Mouse (Mus musculus): Measurements from ENCODE around the gene Gba2. TPM values are rescaled to one million over a fixed set of nuclear protein-coding genes. Genes with fewer than 3 reads are reported as not detected.

Gene Gba2
- polyA plus RNA-seq, 1 experiment from 2014 or later, result 26.3 TPM

DNA sequence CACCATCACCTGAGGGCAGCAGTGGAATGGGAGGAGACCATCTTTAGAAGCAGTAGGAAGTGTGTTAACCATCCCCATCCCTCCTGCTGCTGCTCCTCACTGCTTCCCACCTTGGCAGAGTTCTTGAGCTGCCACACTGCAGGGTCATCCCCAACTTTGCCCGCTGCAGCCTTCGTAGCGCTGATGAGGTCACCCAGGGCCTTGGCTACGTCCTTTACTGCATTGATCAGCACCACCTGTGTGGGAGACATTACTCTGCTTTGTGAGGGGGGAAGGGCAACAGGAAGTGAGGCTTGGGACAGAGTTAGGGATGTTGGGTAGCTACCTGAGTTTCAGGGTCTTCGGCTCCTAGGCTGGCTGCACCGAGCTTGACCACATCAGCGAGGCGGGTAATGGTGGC, 43.0 kb downstream of the Gba2 start:
- WGBS, result 90% methylated on average over 8 of the region's 8 CpGs
- ATAC-seq (ENCODE audit: low FRiP score, low TSS enrichment), result no peak
- no peaks in the 10 kb centered on the region for H3K27me3 ChIP-seq (ENCODE audit: insufficient read depth, low read length)
- no peaks in the 10 kb centered on the region for H3K9me3 ChIP-seq (ENCODE audit: low read length)
- peaks cover 97% of the 10 kb centered on the region for H3K36me3 ChIP-seq (ENCODE audit: insufficient read depth, low read length)
- H3K4me3 ChIP-seq (ENCODE audit: low read length), result no peak overlapping the region
- H3K4me1 ChIP-seq (ENCODE audit: insufficient read depth, low read length), result no peaks in the 10 kb centered on the region
- no peak overlapping the region for H3K4me2 ChIP-seq (replicated peaks; ENCODE audit: low read depth, low read length)
- H3K27ac ChIP-seq (ENCODE audit: low read length), result no peak overlapping the region
- H3K9ac ChIP-seq (replicated peaks; ENCODE audit: low read length), result no peak overlapping the region

DNA sequence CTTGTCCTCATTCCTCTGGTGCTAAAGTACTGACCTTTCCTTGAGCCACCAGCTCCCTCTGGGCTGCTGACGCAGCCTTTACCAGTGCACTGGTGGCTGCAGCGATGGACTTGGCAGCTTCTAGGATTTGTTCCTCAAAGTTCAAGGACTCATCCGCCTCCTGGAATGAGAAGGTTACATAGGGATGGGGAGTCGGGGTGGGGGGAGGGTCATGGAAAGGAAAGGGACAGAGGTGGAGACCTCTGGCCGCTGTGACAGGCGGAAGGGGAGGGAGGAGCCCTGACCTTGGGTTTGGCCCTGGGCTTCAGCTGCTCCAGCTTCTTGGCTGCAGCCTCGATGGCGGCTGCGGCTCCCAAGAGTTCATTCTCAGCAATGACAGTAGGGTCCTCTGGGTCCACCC, 45.4 kb downstream of the Gba2 start:
- Histone ChIP-seq H3K36me3 (ENCODE audit: insufficient read depth, low read length) (peaks cover 73% of the 10 kb centered on the region), H3K9me3 (ENCODE audit: low read length) (no peaks in the 10 kb centered on the region), H3K9ac (replicated peaks; ENCODE audit: low read length) (no peak overlapping the region), H3K27me3 (ENCODE audit: insufficient read depth, low read length) (no peaks in the 10 kb centered on the region), H3K4me2 (replicated peaks; ENCODE audit: low read depth, low read length) (no peak overlapping the region), H3K27ac (ENCODE audit: low read length) (no peak overlapping the region), H3K4me1 (ENCODE audit: insufficient read depth, low read length) (0 out of 2 replicates have a peak, but pooled peaks cover 7% of the 10 kb centered on the region), H3K4me3 (ENCODE audit: low read length) (no peak overlapping the region)
- ATAC-seq (ENCODE audit: low FRiP score, low TSS enrichment), result no peak
- 63% methylated on average over 9 of the region's 9 CpGs for WGBS

DNA sequence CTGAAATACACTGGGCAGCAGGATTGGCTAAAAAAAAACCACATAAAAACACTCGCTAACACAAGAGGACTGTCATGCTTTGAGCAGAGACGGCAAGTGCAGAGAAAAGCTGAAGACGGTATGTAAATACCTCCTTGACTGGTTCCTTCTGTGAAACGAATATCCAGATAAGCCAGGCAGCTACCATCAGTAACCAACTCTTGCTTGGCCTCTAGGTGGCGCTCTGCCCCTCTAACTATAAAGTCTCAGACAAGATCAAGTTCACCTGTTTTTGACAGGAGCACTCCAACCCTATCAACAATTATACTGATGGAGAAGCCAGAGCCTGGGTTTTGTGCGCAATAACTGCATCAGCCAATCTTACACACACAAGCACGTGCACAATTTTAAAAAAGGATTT, 48.1 kb downstream of the Gba2 start:
- no peak overlapping the region for H3K4me2 ChIP-seq (replicated peaks; ENCODE audit: low read depth, low read length)
- H3K27me3 ChIP-seq (ENCODE audit: insufficient read depth, low read length), result no peaks in the 10 kb centered on the region
- H3K9me3 ChIP-seq (ENCODE audit: low read length), result no peaks in the 10 kb centered on the region
- no peak overlapping the region for H3K27ac ChIP-seq (ENCODE audit: low read length)
- ATAC-seq (ENCODE audit: low FRiP score, low TSS enrichment), result no peak
- WGBS, result 20% methylated on average over 7 of the region's 7 CpGs
- no peak overlapping the region for H3K9ac ChIP-seq (replicated peaks; ENCODE audit: low read length)
- H3K4me3 ChIP-seq (ENCODE audit: low read length), result no peak overlapping the region
- 0 out of 2 replicates have a peak, but pooled peaks cover 7% of the 10 kb centered on the region for H3K4me1 ChIP-seq (ENCODE audit: insufficient read depth, low read length)
- H3K36me3 ChIP-seq (ENCODE audit: insufficient read depth, low read length), result peaks cover 47% of the 10 kb centered on the region

DNA sequence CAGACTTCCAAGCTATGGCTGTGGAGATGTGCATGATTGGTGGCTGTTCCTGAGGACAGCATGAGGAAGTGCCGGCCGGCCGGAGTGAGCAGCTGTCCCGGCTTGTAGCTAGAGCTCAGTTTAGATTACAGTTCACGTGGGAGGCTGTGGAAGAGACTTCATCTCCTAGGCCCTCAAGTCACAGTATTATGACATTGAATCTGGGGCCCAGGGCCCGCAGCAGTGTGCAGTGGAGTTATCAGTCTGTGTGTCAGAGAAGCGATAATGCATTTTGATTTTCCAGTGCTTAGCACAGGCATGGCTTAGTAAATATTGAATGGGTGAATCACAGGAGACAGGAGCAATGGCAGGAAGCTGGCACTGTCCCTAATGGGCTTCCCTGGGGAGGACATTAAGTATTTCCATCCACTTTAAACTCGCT, 48.6 kb downstream of the Gba2 start:
- H3K4me2 ChIP-seq (replicated peaks; ENCODE audit: low read depth, low read length), result no peak overlapping the region
- WGBS, result 35% methylated on average over 8 of the region's 8 CpGs
- ATAC-seq (ENCODE audit: low FRiP score, low TSS enrichment), result no peak
- H3K27ac ChIP-seq (ENCODE audit: low read length), result no peak overlapping the region
- H3K36me3 ChIP-seq (ENCODE audit: insufficient read depth, low read length), result peaks cover 42% of the 10 kb centered on the region
- H3K27me3 ChIP-seq (ENCODE audit: insufficient read depth, low read length), result 0 out of 2 replicates have a peak, but pooled peaks cover 3% of the 10 kb centered on the region
- H3K9me3 ChIP-seq (ENCODE audit: low read length), result no peaks in the 10 kb centered on the region
- H3K4me3 ChIP-seq (ENCODE audit: low read length), result no peak overlapping the region
- no peak overlapping the region for H3K9ac ChIP-seq (replicated peaks; ENCODE audit: low read length)
- 0 out of 2 replicates have a peak, but pooled peaks cover 7% of the 10 kb centered on the region for H3K4me1 ChIP-seq (ENCODE audit: insufficient read depth, low read length)

DNA sequence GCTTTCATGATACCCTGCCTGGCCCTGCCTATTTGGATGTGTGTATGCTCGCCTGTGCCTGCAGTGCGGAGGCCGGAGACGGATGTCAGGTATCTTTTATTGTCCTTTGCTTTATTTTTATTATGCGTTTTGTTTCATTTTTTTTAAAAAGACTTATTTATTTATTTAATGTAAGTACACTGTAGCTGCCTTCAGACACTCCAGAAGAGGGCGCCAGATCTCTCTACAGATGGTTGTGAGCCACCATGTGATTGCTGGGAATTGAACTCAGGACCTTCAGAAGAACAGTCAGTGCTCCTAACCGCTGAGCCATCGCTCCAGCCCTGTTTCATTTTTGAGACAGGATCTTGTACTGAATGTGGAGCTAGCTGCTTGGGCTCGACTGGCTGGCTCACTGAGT, 50.2 kb downstream of the Gba2 start:
- Histone ChIP-seq H3K9me3 (ENCODE audit: low read length) (no peaks in the 10 kb centered on the region), H3K27ac (ENCODE audit: low read length) (no peak overlapping the region), H3K36me3 (ENCODE audit: insufficient read depth, low read length) (peaks cover 27% of the 10 kb centered on the region), H3K4me3 (ENCODE audit: low read length) (no peak overlapping the region), H3K9ac (replicated peaks; ENCODE audit: low read length) (no peak overlapping the region), H3K4me1 (ENCODE audit: insufficient read depth, low read length) (peaks cover 19% of the 10 kb centered on the region), H3K4me2 (replicated peaks; ENCODE audit: low read depth, low read length) (no peak overlapping the region), H3K27me3 (ENCODE audit: insufficient read depth, low read length) (peaks cover 9% of the 10 kb centered on the region)
- ATAC-seq (ENCODE audit: low FRiP score, low TSS enrichment), result no peak
- 82% methylated on average over 9 of the region's 9 CpGs for WGBS

DNA sequence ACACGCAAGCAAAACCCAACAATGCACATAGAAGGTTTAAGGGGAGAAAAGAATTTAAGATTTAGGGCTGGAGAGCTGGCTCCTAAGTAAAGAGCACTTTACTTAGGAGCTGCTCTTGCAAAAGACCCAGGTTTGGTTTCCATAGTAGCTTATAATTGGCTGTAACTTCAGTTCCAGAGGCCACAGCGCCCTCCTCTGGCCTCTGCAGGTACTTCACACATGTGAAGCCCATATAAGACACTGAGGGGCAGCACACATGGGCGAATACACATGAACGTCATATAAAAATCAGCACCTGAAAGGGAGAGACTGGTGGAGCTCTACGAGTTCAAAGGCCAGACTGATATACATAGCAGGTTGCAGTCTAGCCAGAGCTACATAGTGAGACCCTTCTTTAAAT, 50.8 kb downstream of the Gba2 start:
- Histone ChIP-seq H3K4me1 (ENCODE audit: insufficient read depth, low read length) (peaks cover 24% of the 10 kb centered on the region), H3K4me3 (ENCODE audit: low read length) (no peak overlapping the region), H3K36me3 (ENCODE audit: insufficient read depth, low read length) (peaks cover 21% of the 10 kb centered on the region), H3K27ac (ENCODE audit: low read length) (no peak overlapping the region), H3K9ac (replicated peaks; ENCODE audit: low read length) (no peak overlapping the region), H3K27me3 (ENCODE audit: insufficient read depth, low read length) (peaks cover 15% of the 10 kb centered on the region), H3K4me2 (replicated peaks; ENCODE audit: low read depth, low read length) (no peak overlapping the region), H3K9me3 (ENCODE audit: low read length) (no peaks in the 10 kb centered on the region)
- 62% methylated on average over 5 of the region's 5 CpGs for WGBS
- ATAC-seq (ENCODE audit: low FRiP score, low TSS enrichment), result no peak

DNA sequence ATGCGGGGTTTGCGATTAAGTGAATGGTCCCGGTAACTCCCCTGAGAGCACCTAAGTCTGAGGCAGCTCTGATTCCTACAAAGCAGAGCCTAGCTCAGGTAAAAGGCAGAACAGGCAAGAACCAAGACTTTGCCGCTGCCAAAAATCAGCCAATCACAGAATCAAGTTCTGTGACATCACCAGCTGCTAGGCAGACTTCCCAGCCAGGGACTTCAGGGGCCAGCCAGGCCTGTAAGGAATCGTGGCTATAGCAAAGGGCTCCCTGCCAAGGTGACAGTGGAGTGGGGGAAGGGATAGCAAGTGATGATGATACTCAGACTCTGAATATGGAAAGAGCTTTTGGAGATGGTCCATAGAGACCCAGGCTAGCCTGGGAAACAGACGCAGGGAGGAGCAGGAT, 58.7 kb downstream of the Gba2 start:
- peak overlapping the region; percentile 37; the same call in 1 of the 2 replicates for H3K9ac ChIP-seq (replicated peaks; ENCODE audit: low read length)
- peak overlapping the region; percentile 37 for H3K4me3 ChIP-seq (ENCODE audit: low read length)
- no peak for ATAC-seq (ENCODE audit: low FRiP score, low TSS enrichment)
- peak overlapping the region; percentile 81 for H3K4me2 ChIP-seq (replicated peaks; ENCODE audit: low read depth, low read length)
- H3K27ac ChIP-seq (ENCODE audit: low read length), result no peak overlapping the region; the same call in 1 of the 2 replicates
- H3K36me3 ChIP-seq (ENCODE audit: insufficient read depth, low read length), result peaks cover 5% of the 10 kb centered on the region; the same call in 1 of the 2 replicates
- peaks cover 55% of the 10 kb centered on the region for H3K4me1 ChIP-seq (ENCODE audit: insufficient read depth, low read length)
- H3K27me3 ChIP-seq (ENCODE audit: insufficient read depth, low read length), result peaks cover 18% of the 10 kb centered on the region
- WGBS, result 6% methylated on average over 6 of the region's 6 CpGs
- no peaks in the 10 kb centered on the region for H3K9me3 ChIP-seq (ENCODE audit: low read length)

DNA sequence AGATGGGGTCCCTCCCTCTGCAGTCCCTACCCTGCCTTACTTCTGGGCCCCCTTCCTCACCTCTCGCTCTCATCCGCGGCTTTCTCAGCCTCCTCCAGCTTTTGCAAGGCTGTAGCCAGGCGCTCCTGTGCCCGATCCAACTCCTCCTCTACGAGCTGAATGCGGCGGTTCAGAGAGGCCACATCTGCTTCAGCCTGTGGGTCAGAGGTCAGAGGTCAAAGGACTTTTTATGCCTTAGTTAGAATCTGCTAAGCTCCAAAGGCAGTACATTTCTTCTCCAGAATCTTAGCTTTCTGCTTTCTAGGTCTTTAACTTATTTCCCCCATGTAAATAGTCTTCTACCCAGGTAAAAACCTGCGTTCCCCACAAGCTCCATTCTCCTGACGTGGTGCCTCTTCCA, 59.1 kb downstream of the Gba2 start:
- H3K36me3 ChIP-seq (ENCODE audit: insufficient read depth, low read length), result peaks cover 5% of the 10 kb centered on the region; the same call in 1 of the 2 replicates
- H3K4me2 ChIP-seq (replicated peaks; ENCODE audit: low read depth, low read length), result peak overlapping the region; percentile 81
- H3K27ac ChIP-seq (ENCODE audit: low read length), result no peak overlapping the region
- H3K4me1 ChIP-seq (ENCODE audit: insufficient read depth, low read length), result peaks cover 54% of the 10 kb centered on the region
- H3K9me3 ChIP-seq (ENCODE audit: low read length), result no peaks in the 10 kb centered on the region
- no peak for ATAC-seq (ENCODE audit: low FRiP score, low TSS enrichment)
- peak overlapping the region; percentile 37; the same call in 1 of the 2 replicates for H3K9ac ChIP-seq (replicated peaks; ENCODE audit: low read length)
- WGBS, result 21% methylated on average over 10 of the region's 10 CpGs
- H3K4me3 ChIP-seq (ENCODE audit: low read length), result peak overlapping the region; percentile 37
- peaks cover 17% of the 10 kb centered on the region for H3K27me3 ChIP-seq (ENCODE audit: insufficient read depth, low read length)

Other genes with a start within 250 kb of the Gba2 start
- gene Rusc2, start 196.9 kb downstream of the Gba2 start, polyA plus RNA-seq (2015; fragmentation: Nextera tagmentation; extraction: Ambion mirVana), result 10.3 and 13.4 TPM in 2 replicates
- gene Fam166b, start 149.7 kb downstream of the Gba2 start, polyA plus RNA-seq (2015; fragmentation: Nextera tagmentation; extraction: Ambion mirVana), result 0.30 and 0.50 TPM in 2 replicates
- gene Tesk1, start 136.9 kb downstream of the Gba2 start, polyA plus RNA-seq (2015; fragmentation: Nextera tagmentation; extraction: Ambion mirVana), result 3.0 and 3.5 TPM in 2 replicates
- 3.3 and 4.1 TPM in 2 replicates for gene Cd72, start 124.2 kb downstream of the Gba2 start, polyA plus RNA-seq (2015; fragmentation: Nextera tagmentation; extraction: Ambion mirVana)
- not detected in 2 replicates for gene Sit1, start 95.1 kb downstream of the Gba2 start, polyA plus RNA-seq (2015; fragmentation: Nextera tagmentation; extraction: Ambion mirVana)
- 73.5 and 89.4 TPM in 2 replicates for gene Ccdc107, start 86.0 kb downstream of the Gba2 start, polyA plus RNA-seq (2015; fragmentation: Nextera tagmentation; extraction: Ambion mirVana)
- 45.3 and 47.7 TPM in 2 replicates for gene Arhgef39, start 79.2 kb downstream of the Gba2 start, polyA plus RNA-seq (2015; fragmentation: Nextera tagmentation; extraction: Ambion mirVana)
- gene Car9, start 71.9 kb downstream of the Gba2 start, polyA plus RNA-seq (2015; fragmentation: Nextera tagmentation; extraction: Ambion mirVana), result 1.5 and 2.7 TPM in 2 replicates
- 233 and 312 TPM in 2 replicates for gene Tpm2, start 55.1 kb downstream of the Gba2 start, polyA plus RNA-seq (2015; fragmentation: Nextera tagmentation; extraction: Ambion mirVana)
- 80.2 and 83.0 TPM in 2 replicates for gene Creb3, start 16.5 kb downstream of the Gba2 start, polyA plus RNA-seq (2015; fragmentation: Nextera tagmentation; extraction: Ambion mirVana)
- gene Tln1, start 16.2 kb downstream of the Gba2 start, polyA plus RNA-seq (2015; fragmentation: Nextera tagmentation; extraction: Ambion mirVana), result 66.5 and 69.1 TPM in 2 replicates
- gene Rgp1, start 158 bp downstream of the Gba2 start, polyA plus RNA-seq (2015; fragmentation: Nextera tagmentation; extraction: Ambion mirVana), result 32.3 and 33.0 TPM in 2 replicates
- 0.89 and 3.1 TPM in 2 replicates for gene Msmp, start 5.6 kb upstream of the Gba2 start, polyA plus RNA-seq (2015; fragmentation: Nextera tagmentation; extraction: Ambion mirVana)
- gene Npr2, start 53.1 kb upstream of the Gba2 start, polyA plus RNA-seq (2015; fragmentation: Nextera tagmentation; extraction: Ambion mirVana), result 9.1 and 9.5 TPM in 2 replicates
- 1.4 TPM in 2 replicates for gene Spag8, start 74.7 kb upstream of the Gba2 start, polyA plus RNA-seq (2015; fragmentation: Nextera tagmentation; extraction: Ambion mirVana)
- 125 and 134 TPM in 2 replicates for gene Hint2, start 77.6 kb upstream of the Gba2 start, polyA plus RNA-seq (2015; fragmentation: Nextera tagmentation; extraction: Ambion mirVana)
- gene Tmem8b, start 90.1 kb upstream of the Gba2 start, polyA plus RNA-seq (2015; fragmentation: Nextera tagmentation; extraction: Ambion mirVana), result 2.8 and 4.7 TPM in 2 replicates
- 1.6 and 3.2 TPM in 2 replicates for gene Fam221b, start 90.3 kb upstream of the Gba2 start, polyA plus RNA-seq (2015; fragmentation: Nextera tagmentation; extraction: Ambion mirVana)
- not detected in 2 replicates for gene Olfr70, start 121.9 kb upstream of the Gba2 start, polyA plus RNA-seq (2015; fragmentation: Nextera tagmentation; extraction: Ambion mirVana)
- not detected in 2 replicates for gene Olfr71, start 131.4 kb upstream of the Gba2 start, polyA plus RNA-seq (2015; fragmentation: Nextera tagmentation; extraction: Ambion mirVana)
- gene Hrct1, start 148.3 kb upstream of the Gba2 start, polyA plus RNA-seq (2015; fragmentation: Nextera tagmentation; extraction: Ambion mirVana), result 1.1 and 1.3 TPM in 2 replicates
- 0.17 and 0.20 TPM in 2 replicates for gene Spaar, start 151.2 kb upstream of the Gba2 start, polyA plus RNA-seq (2015; fragmentation: Nextera tagmentation; extraction: Ambion mirVana)
- not detected in 2 replicates for gene Olfr159, start 192.1 kb upstream of the Gba2 start, polyA plus RNA-seq (2015; fragmentation: Nextera tagmentation; extraction: Ambion mirVana)
- gene Olfr156, start 245.0 kb upstream of the Gba2 start, polyA plus RNA-seq (2015; fragmentation: Nextera tagmentation; extraction: Ambion mirVana), result not detected in 2 replicates